Mouse (Mus musculus): ENCODE results near the gene Pxk. TPM values are rescaled to one million over a fixed set of nuclear protein-coding genes. Genes with fewer than 3 reads are reported as not detected.

The Pxk gene
- polyA plus RNA-seq, 1 experiment from 2014 or later, result 37.4 TPM

DNA sequence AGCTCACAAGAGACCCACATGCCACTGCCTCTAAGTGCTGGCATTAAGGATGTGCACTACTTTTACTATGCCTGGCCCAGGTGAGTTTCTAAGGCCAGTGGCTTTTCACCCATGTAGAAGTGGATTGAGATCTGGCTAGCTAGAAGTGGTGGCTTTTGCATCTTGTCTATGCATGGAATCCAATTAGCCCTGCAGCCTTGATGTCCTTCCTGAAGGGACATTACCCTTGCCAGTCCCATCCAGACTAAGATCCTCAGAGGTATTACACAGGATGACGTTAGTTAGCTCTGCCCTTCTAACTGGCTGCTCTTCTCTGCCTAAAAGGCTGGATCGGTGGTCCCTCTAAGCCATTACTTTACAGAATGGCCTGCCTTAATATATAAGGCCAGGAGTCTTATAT, 115.0 kb downstream of the Pxk start:
- no peaks in the 10 kb centered on the region for H3K36me3 ChIP-seq
- no peak overlapping the region for H3K4me2 ChIP-seq
- peaks cover 18% of the 10 kb centered on the region for H3K4me1 ChIP-seq
- no peaks in the 10 kb centered on the region for H3K27me3 ChIP-seq
- H3K27ac ChIP-seq, result no peak overlapping the region
- ATAC-seq (ENCODE audit: borderline replicate concordance, extremely low read depth, low FRiP score, low TSS enrichment), result no peak
- WGBS, result 77% methylated on average over 2 of the region's 2 CpGs
- H3K9me3 ChIP-seq, result no peaks in the 10 kb centered on the region
- no peak overlapping the region for H3K4me3 ChIP-seq
- H3K9ac ChIP-seq, result no peak overlapping the region

DNA sequence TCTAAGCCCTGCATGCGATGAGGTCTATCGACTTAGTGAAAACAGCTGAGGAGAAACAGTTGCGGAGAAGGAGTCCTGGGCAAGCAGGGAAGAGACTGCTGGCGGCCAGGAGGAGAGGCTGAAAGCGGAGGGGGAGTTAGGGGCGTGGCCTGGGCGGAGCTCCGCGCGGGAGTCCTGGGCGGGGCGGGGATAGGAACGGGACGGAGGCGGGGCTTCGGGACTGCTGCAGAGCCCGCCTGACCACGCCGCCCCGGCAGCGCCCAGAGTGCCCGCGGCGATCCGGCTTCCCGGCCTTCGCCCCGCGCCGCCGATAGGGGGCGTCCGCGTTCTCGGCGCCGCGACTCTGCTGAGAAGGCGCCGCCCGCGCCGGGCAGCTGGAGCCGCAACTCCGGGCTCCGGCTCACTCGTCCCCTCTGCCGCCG, 115.8 kb downstream of the Pxk start, which contains the start of gene Kctd6:
TSS of gene Kctd6 (plus strand) at position 338 of the 422 bp plus-strand sequence.
- H3K27ac ChIP-seq, result peak within 1 kb of the TSS; percentile 95
- WGBS, result under 1% methylated on average over 26 of the region's 49 CpGs
- peak; percentile 99 for ATAC-seq (ENCODE audit: borderline replicate concordance, extremely low read depth, low FRiP score, low TSS enrichment)

More for the DNA sequence above, 115.8 kb downstream of the Pxk start, which contains the start of gene Kctd6:
- Histone ChIP-seq H3K4me1 (peaks cover 22% of the 10 kb centered on the region), H3K4me2 (peak within 1 kb of the TSS; percentile 94), H3K9me3 (no peaks in the 10 kb centered on the region), H3K36me3 (no peaks in the 10 kb centered on the region), H3K4me3 (peak within 1 kb of the TSS; percentile 79), H3K9ac (peak within 1 kb of the TSS; percentile 85), H3K27me3 (no peaks in the 10 kb centered on the region)

Other genes starting within 250 kb of the Pxk start
- gene Gm45521, start 140.9 kb upstream of the Pxk start, polyA plus RNA-seq (2015; fragmentation: Nextera tagmentation; extraction: Ambion mirVana), result not detected in 2 replicates
- gene Dnase1l3, start 103.6 kb upstream of the Pxk start, polyA plus RNA-seq (2015; fragmentation: Nextera tagmentation; extraction: Ambion mirVana), result 0.10 and 0.31 TPM in 2 replicates
- gene Abhd6, start 95.3 kb upstream of the Pxk start, polyA plus RNA-seq (2015; fragmentation: Nextera tagmentation; extraction: Ambion mirVana), result 13.0 and 15.7 TPM in 2 replicates
- 44.8 and 50.6 TPM in 2 replicates for gene Rpp14, start 17.8 kb upstream of the Pxk start, polyA plus RNA-seq (2015; fragmentation: Nextera tagmentation; extraction: Ambion mirVana)
- 182 and 183 TPM in 2 replicates for gene Pdhb, start 74.8 kb downstream of the Pxk start, polyA plus RNA-seq (2015; fragmentation: Nextera tagmentation; extraction: Ambion mirVana)
- gene Kctd6, start 115.9 kb downstream of the Pxk start, polyA plus RNA-seq (2015; fragmentation: Nextera tagmentation; extraction: Ambion mirVana), result 15.7 and 16.6 TPM in 2 replicates
- gene Acox2, start 161.1 kb downstream of the Pxk start, polyA plus RNA-seq (2015; fragmentation: Nextera tagmentation; extraction: Ambion mirVana), result 0.97 and 1.4 TPM in 2 replicates
- gene Fam107a, start 219.8 kb downstream of the Pxk start, polyA plus RNA-seq (2015; fragmentation: Nextera tagmentation; extraction: Ambion mirVana), result 0.54 and 0.59 TPM in 2 replicates